Mouse (Mus musculus) lung, postnatal 36 days (tissue): Measurements from ENCODE around the gene Hps6.

Experiments
- DNase-seq: peaks from one replicate; pipeline ENCODE4 v3.0.0; 2022; ENCODE audit warnings: mixed read lengths

The Hps6 gene

GRCm38 (mm10) chr19:46030196-46030983 is 27.1 kb downstream of the Hps6 start:
- DNase-seq = no peak

DNA sequence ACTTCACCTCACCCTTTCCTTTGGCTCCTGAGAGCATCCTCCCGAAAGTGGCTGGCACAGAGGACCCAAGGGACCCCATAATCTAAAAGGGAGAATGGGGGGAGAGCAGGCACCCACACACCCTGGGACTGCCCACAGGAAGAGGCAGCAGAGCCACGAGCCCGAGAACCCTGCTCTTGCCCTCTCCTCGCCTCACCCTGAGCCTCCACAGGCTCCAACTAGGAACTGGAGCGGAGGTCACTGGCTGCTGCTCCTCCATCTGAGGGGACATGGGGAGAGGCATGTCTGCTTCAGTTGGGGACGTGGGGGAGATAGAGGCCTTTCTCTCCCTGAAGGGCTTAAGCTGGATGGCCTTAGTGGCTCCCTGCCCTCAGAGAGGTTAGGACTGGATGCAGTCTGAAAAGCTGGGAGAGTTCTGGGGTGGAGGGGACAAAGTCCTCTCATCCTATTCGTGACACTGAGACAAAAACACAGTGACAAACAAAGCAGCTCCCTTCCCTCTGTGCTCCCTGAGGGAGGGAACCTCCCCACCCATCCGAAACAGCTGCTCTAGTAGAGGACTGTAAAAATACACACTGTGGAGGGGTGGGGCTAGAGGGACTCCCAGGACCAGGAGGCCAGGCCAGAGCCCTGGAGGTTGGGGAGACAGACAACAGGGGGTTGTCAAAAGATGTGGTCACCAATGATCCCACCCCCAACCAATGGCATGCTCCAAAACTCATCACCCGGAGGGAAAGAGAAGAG is 28.6 kb downstream of the Hps6 start:
- no peak for DNase-seq

- DNase-seq = no peak
These were observed 29.6 kb downstream of the Hps6 start for GRCm38 (mm10) chr19:46032731-46033510.

- DNase-seq = no peak
These were observed 30.6 kb downstream of the Hps6 start for GRCm38 (mm10) chr19:46033911-46034310.

DNA sequence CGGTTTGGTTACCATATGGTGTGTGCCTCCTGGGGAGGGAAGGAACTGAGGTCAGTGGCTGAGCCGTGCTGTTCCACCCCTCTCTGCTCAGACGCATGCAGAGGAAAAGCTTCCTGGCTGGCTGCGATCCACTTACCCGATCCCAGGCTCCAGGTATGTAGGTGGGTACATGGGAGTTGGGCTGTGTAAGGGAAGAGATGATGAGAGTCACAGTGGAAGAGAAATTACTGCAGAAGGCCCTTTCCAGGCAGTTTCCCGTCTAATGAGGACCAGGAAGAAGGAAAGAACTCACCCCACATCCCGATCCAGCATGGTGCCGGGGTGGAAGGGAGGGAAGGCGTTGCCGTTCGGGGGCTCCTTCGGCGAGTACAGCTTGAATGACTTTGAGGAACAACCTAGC is 32.7 kb downstream of the Hps6 start:
- DNase-seq = no peak

DNA sequence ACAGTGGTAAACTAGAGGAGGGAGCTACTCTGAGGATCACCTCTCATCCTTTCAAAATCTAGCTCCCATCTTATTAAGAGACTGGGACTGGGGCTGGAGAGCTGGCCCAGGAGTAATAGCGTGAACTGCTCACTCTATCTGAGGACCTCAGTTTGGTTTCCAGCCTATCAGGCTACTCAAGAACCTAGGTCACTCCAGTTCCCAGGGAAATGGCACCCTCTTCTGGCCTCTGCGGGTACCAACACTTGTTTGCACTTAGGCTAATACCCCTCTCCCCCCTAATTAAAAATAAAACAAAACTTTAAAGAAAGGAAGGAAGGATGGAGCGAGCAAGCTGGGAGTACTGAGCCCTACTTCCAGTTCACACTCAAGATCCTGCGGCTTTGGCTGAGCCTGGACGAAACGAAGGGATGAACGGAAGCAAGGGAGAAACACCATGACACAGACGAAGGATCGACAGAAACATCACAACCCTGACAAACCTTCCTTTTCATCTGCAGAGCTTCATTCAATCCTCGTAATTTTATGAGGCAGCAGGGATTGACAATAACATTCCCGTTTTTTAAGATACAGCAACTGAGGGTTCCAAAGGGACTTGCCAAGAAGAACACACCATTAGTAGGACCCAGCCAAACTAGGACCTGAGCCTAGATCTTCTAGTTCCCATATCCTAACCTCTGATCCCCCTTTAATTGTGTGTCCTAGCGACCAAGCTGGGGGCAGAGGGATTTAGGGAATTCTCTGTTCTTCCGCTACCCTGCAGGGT is 33.4 kb downstream of the Hps6 start:
- peak; percentile 34 for DNase-seq

DNA sequence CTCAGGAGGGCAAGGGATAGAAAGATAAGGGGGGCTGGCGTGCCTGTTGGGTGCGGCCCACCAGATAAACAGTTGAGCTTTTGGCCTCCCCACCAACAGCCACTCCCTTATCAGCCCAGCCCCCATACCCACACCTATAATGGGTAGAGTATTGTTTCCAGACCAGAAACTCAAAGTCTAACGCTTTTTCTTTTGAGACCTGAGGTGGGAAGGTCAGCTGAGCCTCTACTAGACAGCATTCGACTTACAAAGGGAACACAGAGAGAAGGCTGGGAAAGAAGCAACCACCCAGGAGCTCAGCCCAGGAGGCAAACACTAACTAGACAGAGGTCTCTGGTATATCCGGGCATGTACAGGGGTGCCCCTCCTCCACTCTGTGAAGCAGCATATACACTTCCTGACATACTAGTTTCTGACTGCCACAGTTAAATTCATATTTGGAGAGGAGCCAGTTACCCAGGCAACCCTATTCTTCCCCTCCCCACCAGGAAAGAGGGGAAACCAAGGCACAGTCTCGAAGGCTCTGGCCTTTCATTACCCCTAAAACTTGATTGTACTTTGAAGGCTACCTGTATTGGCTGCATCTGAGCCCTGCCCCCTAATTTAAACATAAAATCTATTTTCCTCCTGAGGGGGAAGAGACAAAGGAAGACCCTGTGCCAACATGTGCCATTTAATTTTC is 34.1 kb downstream of the Hps6 start:
- peak; percentile 36 for DNase-seq

DNA sequence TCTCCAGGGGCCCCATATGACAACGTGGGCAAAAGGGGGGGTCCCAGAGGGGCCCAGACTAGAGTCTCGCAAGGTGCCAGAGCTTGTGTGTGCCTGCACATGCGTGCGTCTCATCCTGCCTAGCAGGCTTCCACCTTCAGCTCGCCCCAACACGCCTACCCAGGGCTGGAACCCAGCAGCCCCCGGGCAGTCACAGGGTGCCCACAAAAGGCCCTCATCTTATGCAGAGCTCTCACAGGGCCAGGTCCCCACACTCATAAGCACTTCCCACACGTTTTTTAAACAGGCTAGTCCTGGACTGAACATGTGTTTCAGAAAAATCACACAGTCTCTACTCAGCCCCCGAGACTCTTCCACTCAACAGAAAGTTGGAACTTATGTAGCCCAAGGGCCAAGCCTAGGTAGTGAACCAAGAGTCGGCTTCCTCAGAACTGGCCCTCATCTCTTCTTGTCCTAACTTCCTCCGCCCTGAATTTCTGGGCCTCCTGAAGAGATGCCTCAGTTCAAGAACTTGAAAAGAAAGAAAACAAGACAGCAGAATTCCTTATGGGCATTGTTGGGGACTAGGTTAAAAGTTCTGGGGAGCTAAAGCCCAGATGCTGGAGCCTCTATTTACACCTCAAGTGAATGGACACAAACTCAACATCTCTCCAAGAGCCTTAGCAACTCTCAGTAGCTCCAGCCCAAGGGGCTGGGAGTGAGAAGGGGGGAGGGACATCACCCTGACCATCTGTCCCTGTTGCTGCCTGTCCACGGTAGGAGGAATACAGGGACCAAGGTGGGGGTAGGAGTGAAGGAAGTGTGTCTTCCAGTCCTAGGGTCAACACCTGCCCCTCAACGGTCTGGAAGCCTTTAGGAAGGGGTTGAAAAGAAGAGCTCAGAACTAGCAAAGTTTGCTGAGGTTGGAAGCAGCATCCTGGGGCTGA is 34.9 kb downstream of the Hps6 start:
- no peak for DNase-seq

GRCm38 (mm10) chr19:46038851-46039260 is 35.5 kb downstream of the Hps6 start:
- no peak for DNase-seq

- peak; percentile 91 for DNase-seq
These were observed 36.2 kb downstream of the Hps6 start for GRCm38 (mm10) chr19:46039478-46039877.

DNA sequence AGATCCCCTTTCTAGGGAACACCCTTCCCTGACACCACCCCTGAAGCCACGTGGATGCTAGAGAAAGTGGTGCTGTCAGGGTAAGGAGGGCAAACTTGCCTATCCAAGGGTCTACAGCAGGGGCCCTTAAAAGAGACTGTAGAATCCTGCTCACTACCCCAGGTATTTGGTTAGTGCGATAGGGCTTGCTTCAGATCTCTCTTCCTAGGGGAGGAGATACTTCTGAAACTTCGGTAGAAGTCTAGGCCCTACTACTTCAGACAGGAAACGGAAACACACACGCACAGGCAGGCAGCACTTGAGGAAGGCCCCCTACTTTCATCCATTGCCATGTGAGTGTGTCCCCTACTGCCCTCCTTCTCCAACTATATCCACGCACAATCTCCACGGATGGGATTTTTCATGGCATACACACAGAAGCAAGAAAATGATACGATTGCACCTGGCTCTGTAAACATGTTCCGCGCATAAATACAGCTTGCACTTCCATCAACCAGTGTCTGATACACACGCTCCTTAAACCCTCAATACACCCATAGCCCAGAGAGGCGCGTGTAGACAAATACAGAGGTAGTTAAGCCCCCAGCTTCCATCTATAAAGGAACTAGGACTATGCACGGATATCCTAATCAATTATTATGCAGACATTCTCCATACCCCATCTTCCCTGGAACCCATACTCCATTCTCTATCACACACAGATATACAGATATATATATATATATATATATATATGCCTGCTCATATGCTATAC is 37.0 kb downstream of the Hps6 start:
- peak; percentile 14 for DNase-seq

GRCm38 (mm10) chr19:46041299-46041932 is 38.1 kb downstream of the Hps6 start:
- DNase-seq = no peak

GRCm38 (mm10) chr19:46041933-46042475 is 38.7 kb downstream of the Hps6 start:
- peak; percentile 92 for DNase-seq

- DNase-seq = no peak
These were observed 39.2 kb downstream of the Hps6 start for GRCm38 (mm10) chr19:46042476-46043011.

- DNase-seq = peak; percentile 46
These were observed 40.1 kb downstream of the Hps6 start for GRCm38 (mm10) chr19:46043380-46043779.

- peak; percentile 74 for DNase-seq
These were observed 41.1 kb downstream of the Hps6 start, which contains the start of gene Pprc1 for GRCm38 (mm10) chr19:46044271-46044992. Gene Pprc1, plus strand, starts transcription at chr19:46044886.

GRCm38 (mm10) chr19:46044993-46045695 is 41.8 kb downstream of the Hps6 start, which contains the start of gene Ldb1:
Gene Ldb1, minus strand, starts transcription at chr19:46045214.
- DNase-seq = peak; percentile 93
